Mouse (Mus musculus) intestine, embryonic 14.5 days (tissue): ENCODE results near the gene Lrsam1. TPM values are rescaled to one million over a fixed set of nuclear protein-coding genes. Genes with fewer than 3 reads are reported as not detected.

Source experiments
- ATAC-seq: fragments of 200-750 bp; cut with Nextera tagmentation; replicated peaks from 2 replicates; pipeline ENCODE4 v1.8.0; 2017; ENCODE audit warnings: low read depth, moderate number of reproducible peaks, moderate TSS enrichment, moderate library complexity; ENCODE audit not compliant: low FRiP score, low TSS enrichment
- DNase-seq: peaks from one replicate; pipeline ENCODE4 v3.0.0-alpha.2; 2018; ENCODE audit warnings: low spot score
- H3K27ac ChIP-seq: fragments of 300-500 bp; sonication (generic); 2 replicates; pipeline ENCODE4 v1.5.1; 2014; ENCODE audit warnings: low read depth, mild to moderate bottlenecking, control low read depth
- H3K27me3 ChIP-seq: fragments of 300-500 bp; sonication (generic); replicated peaks from 2 replicates; pipeline ENCODE4 v1.6.1; 2014; ENCODE audit warnings: low read length, control low read depth; ENCODE audit not compliant: control insufficient read depth, insufficient read depth
- H3K36me3 ChIP-seq: fragments of 300-500 bp; sonication (generic); 2 replicates; pipeline ENCODE4 v1.6.1; 2014; ENCODE audit warnings: low read length, control low read depth; ENCODE audit not compliant: control insufficient read depth, insufficient read depth
- H3K4me1 ChIP-seq: fragments of 300-500 bp; sonication (generic); replicated peaks from 2 replicates; pipeline ENCODE4 v1.6.1; 2014; ENCODE audit warnings: low read length, control low read depth, mixed read lengths; ENCODE audit not compliant: control insufficient read depth, insufficient read depth
- H3K4me2 ChIP-seq: fragments of 300-500 bp; sonication (generic); 2 replicates; pipeline ENCODE4 v1.6.1; 2014; ENCODE audit warnings: low read length
- H3K4me3 ChIP-seq: fragments of 300-500 bp; sonication (generic); 2 replicates; pipeline ENCODE4 v1.5.1; 2014; ENCODE audit warnings: low read depth, low read length, control low read depth, mixed read lengths
- H3K9ac ChIP-seq: fragments of 300-500 bp; sonication (generic); 2 replicates; pipeline ENCODE4 v1.6.1; 2014; ENCODE audit warnings: mild to moderate bottlenecking, low read length
- H3K9me3 ChIP-seq: fragments of 300-500 bp; sonication (generic); 2 replicates; pipeline ENCODE4 v1.6.1; 2016; ENCODE audit warnings: low read length, control low read depth; ENCODE audit not compliant: control insufficient read depth
- WGBS: fragments of 180-500 bp; shearing (Covaris S2); extraction: QIAGEN DNeasy Blood & Tissue Kit; methylation state at CpG from one replicate; pipeline ENCODE4 v1.1.7; 2014; 5-methylcytosine and 5-hydroxymethylcytosine counted together
- polyA plus RNA-seq: library from polyadenylated mRNA; unstranded; fragments of >200 nt; fragmentation: Nextera tagmentation; extraction: Ambion mirVana; gene quantifications from 2 replicates; pipeline ENCODE4 v1.2.1, GENCODE M21; 2014

Lrsam1 gene
- polyA plus RNA-seq, 1 experiment from 2014 or later, result 7.0 TPM

- H3K36me3 ChIP-seq, result no peaks in the 10 kb centered on the region; the same call in 1 of the 2 replicates
- no peak for DNase-seq
- H3K4me2 ChIP-seq, result peak overlapping the region; percentile 69
- no peak for ATAC-seq
- H3K4me1 ChIP-seq, result peaks cover 72% of the 10 kb centered on the region
- H3K9me3 ChIP-seq, result no peaks in the 10 kb centered on the region
- H3K27me3 ChIP-seq, result no peaks in the 10 kb centered on the region
- peak overlapping the region; percentile 86; the same call in 1 of the 2 replicates for H3K9ac ChIP-seq
- peak overlapping the region; percentile 76; the same call in 1 of the 2 replicates for H3K4me3 ChIP-seq
- H3K27ac ChIP-seq, result no peak overlapping the region
- 68% methylated on average over 3 of the region's 3 CpGs for WGBS
These were observed 83.0 kb downstream of the Lrsam1 start for GRCm38 (mm10) chr2:32878396-32878795.

DNA sequence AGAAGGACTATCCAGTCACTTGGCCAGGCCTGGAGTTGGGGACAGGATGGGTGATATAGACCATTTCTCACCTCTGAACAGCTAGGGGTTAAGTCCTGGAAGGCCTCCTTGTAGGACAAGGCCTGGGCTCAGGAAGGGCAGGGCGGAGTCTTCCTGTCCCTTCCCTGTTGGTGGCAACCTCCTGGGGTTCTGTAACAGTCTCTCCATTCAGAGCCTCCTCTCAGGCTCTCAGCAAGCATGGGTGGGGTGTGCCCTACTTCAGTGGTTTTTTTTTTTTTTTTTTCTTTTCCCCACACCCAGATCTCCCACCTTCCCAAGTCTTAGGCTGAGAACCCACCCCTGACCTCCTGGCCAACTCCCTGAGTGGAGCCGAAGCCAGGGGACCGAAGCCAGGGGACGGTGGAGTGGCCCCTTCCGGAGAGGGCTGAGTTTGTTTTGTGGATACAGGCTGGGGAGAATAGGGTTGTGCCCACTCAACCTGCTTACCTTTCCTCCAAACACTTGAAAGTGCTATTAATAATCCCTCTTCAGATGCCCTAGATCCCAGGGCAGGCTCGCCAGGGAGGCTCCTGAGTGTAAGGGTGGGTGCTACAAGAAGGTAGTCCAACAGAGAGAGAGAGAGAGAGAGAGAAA is 83.5 kb downstream of the Lrsam1 start:
- H3K27ac ChIP-seq, result no peak overlapping the region
- peak overlapping the region; percentile 86 for H3K9ac ChIP-seq
- peaks cover 67% of the 10 kb centered on the region for H3K4me1 ChIP-seq
- H3K36me3 ChIP-seq, result no peaks in the 10 kb centered on the region; the same call in 1 of the 2 replicates
- peak overlapping the region; percentile 69 for H3K4me2 ChIP-seq
- H3K9me3 ChIP-seq, result no peaks in the 10 kb centered on the region
- ATAC-seq (no peak), DNase-seq (no peak)
- H3K4me3 ChIP-seq, result peak overlapping the region; percentile 76
- 54% methylated on average over 6 of the region's 6 CpGs for WGBS
- H3K27me3 ChIP-seq, result no peaks in the 10 kb centered on the region

GRCm38 (mm10) chr2:32877303-32877702 is 84.1 kb downstream of the Lrsam1 start:
- whole genome bisulfite sequencing, result 27% methylated on average over 5 of the region's 5 CpGs
- Histone ChIP-seq H3K4me1 (peaks cover 61% of the 10 kb centered on the region), H3K36me3 (no peaks in the 10 kb centered on the region; the same call in 1 of the 2 replicates), H3K4me2 (peak overlapping the region; percentile 69), H3K9ac (peak overlapping the region; percentile 86), H3K27me3 (no peaks in the 10 kb centered on the region), H3K9me3 (no peaks in the 10 kb centered on the region), H3K4me3 (peak overlapping the region; percentile 76), H3K27ac (no peak overlapping the region)
- DNase-seq, result no peak
- ATAC-seq, result no peak

DNA sequence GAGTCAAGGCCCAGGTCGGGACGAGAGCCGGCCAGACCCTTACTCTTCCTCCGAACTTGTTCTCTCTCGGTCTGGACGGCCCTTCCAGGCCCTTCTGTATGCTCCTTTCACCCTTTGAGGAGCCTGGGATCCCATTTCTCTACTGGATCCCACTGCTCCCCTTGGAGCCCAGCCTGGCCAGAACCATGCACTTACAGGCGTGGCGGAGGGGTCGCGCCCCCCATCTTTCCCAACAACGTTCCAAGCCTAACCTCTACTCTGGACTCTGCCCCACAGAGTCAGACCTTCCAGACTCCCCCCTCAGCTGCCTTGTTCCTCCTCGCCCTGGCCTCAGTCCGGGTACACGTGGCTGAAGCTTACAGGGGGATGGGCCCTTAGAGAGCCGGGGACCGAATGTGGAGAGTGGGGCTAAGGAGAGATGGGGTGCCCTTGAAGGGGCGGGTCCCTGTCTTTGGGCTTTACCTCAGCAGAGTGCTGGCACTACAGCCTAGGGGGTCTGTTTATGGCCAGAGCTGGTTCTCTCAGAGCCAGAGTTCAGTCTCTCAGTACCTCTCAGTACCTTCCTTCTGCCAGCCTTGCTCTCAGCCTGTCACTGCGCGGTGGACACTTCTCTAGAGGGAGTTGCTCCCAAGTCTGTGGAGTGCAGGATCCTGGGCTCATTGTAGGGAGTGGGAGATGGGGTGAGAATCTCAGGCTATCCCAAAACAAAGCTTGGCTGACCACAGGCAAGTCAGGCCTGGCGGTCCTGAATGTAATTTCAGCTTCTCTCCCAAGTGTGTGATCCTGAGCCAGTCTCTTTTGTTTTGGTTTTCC is 84.7 kb downstream of the Lrsam1 start:
- peak; percentile 73 for DNase-seq

DNA sequence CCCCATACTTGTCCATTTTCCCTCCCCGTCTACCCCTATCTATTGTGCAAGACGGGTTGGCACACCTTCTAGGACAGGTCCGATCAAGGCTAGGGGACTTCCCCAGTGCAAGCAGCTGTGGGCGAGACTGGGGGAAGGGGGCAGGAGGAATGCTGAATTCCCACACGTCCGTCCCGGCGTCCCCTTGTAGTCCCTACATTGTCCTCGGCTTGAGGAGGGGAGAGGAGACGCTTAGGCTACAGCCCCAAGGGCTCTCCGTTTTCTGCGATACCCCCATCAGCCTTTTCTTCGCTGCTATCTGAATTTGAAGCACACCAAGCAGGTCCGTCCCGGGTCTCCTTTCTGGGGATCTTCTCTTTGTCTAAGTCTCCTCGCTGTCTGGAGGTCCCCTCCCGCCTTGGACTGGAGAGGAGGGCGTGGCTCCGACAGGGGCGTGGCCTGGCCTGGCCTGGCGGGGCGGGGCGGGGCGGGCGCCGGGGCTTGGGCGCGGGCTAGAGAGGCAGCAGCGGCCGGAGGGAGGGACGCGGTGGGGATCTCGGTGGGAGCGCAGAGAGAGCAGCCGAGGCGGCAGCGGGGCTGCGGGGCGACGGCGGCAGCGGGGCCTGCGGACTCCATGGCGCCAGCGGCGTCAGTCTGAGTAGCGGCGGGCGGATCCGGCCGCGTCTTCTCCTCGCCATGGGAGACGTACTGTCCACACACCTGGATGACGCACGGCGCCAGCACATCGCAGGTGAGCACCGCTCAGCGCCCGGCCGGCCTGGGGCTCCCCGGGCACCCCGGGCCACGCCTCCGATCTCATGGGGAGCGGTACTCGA is 85.5 kb downstream of the Lrsam1 start, which contains the start of gene Fam129b:
Gene Fam129b (plus strand): TSS at position 440 of the 815 bp plus-strand sequence.
- Histone ChIP-seq H3K27me3 (no peaks in the 10 kb centered on the region), H3K9ac (peak within 1 kb of the TSS; percentile 86), H3K9me3 (no peaks in the 10 kb centered on the region), H3K36me3 (no peaks in the 10 kb centered on the region; the same call in 1 of the 2 replicates), H3K4me3 (peak within 1 kb of the TSS; percentile 76), H3K4me2 (peak within 1 kb of the TSS; percentile 69), H3K27ac (peak within 1 kb of the TSS; percentile 80), H3K4me1 (peaks cover 47% of the 10 kb centered on the region)
- WGBS, result 0% methylated on average over 56 of the region's 68 CpGs
- DNase-seq, result peak; percentile 95
- peak; percentile 92 for ATAC-seq

More for the DNA sequence above, 84.7 kb downstream of the Lrsam1 start:
- peak overlapping the region; percentile 76 for H3K4me3 ChIP-seq
- H3K9ac ChIP-seq, result peak overlapping the region; percentile 86
- no peaks in the 10 kb centered on the region for H3K9me3 ChIP-seq
- WGBS, result 1% methylated on average over 20 of the region's 20 CpGs
- peak overlapping the region; percentile 64; the same call in 1 of the 2 replicates for H3K27ac ChIP-seq
- no peaks in the 10 kb centered on the region for H3K27me3 ChIP-seq
- peaks cover 55% of the 10 kb centered on the region for H3K4me1 ChIP-seq
- peak overlapping the region; percentile 69 for H3K4me2 ChIP-seq
- ATAC-seq, result peak; percentile 24
- no peaks in the 10 kb centered on the region; the same call in 1 of the 2 replicates for H3K36me3 ChIP-seq

Other genes with a start within 250 kb of the Lrsam1 start
- gene Cdk9, start 248.5 kb downstream of the Lrsam1 start, polyA plus RNA-seq, result 83.8 and 85.2 TPM in 2 replicates
- gene Sh2d3c, start 240.6 kb downstream of the Lrsam1 start, polyA plus RNA-seq, result 32.5 and 32.7 TPM in 2 replicates
- gene 6330409D20Rik, start 220.6 kb downstream of the Lrsam1 start, polyA plus RNA-seq, result 0.38 and 0.75 TPM in 2 replicates
- gene Tor2a, start 204.4 kb downstream of the Lrsam1 start, polyA plus RNA-seq, result 71.1 and 74.8 TPM in 2 replicates
- 0.13 and 0.20 TPM in 2 replicates for gene Ttc16, start 186.0 kb downstream of the Lrsam1 start, polyA plus RNA-seq
- gene Ptrh1, start 185.8 kb downstream of the Lrsam1 start, polyA plus RNA-seq, result 4.4 and 5.1 TPM in 2 replicates
- 0.31 and 0.65 TPM in 2 replicates for gene Cfap157, start 177.2 kb downstream of the Lrsam1 start, polyA plus RNA-seq
- gene Stxbp1, start 114.4 kb downstream of the Lrsam1 start, polyA plus RNA-seq, result 26.7 and 27.0 TPM in 2 replicates
- gene Fam129b, start 85.5 kb downstream of the Lrsam1 start, polyA plus RNA-seq, result 22.3 and 25.2 TPM in 2 replicates
- gene Rpl12, start 55 bp downstream of the Lrsam1 start, polyA plus RNA-seq, result 259 and 272 TPM in 2 replicates
- gene Slc2a8, start 20.5 kb upstream of the Lrsam1 start, polyA plus RNA-seq, result 10.3 and 13.6 TPM in 2 replicates
- gene Garnl3, start 170.0 kb upstream of the Lrsam1 start, polyA plus RNA-seq, result 17.2 and 18.6 TPM in 2 replicates